Mouse (Mus musculus) thymus, adult 18-20 months (tissue): ENCODE results near the gene Ubr2.

Source experiments
- DNase-seq, 2 experiments: peaks; one replicate each; pipeline ENCODE4 v3.0.0; 2022; ENCODE audit warnings: mixed read lengths in 2 of 2

Gene Ubr2

DNA sequence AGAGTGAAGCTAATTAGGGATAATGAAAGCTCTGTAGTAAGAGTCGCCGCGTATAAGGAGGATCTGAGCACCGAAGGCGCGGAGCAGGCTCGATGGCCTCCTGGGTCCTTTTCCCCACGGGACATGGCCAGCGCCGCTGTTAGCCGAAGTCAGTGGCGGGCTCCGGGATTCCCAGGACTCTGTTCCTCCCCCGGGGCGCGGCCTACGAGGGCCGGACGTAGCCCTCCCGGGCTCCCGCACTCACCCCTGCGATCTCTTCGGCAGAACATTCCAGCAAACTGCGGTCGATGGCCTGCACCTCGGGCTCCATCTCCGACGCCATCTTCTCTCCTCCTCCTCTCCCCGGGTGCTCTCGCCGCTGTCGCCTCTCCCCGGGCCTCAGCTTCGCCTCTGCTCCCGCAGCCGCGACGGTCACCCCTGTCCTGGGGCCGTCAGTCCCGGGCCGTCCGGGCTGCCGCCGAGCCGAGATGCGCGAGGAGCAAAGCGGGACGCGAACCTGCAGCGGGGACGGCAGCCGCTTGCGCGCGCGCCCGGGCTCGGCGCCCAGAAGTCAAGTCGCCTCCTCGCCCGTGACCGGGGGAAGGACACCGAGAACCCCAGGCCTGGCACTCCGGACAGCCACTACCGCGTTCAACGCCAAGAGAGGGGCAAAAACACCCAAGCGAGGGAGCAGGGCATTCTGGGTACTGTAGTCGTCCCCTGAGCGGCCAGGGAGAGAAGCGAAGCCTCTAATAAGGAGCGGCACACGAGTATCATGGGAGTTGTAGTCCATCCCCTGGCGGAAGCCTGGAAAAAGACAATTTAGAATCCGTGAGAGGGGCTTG lies at the start of gene Ubr2:
Ubr2 (minus strand) TSS at position 659 of the 824 bp plus-strand sequence.
- peak; percentile 83 to 90 for DNase-seq

DNA sequence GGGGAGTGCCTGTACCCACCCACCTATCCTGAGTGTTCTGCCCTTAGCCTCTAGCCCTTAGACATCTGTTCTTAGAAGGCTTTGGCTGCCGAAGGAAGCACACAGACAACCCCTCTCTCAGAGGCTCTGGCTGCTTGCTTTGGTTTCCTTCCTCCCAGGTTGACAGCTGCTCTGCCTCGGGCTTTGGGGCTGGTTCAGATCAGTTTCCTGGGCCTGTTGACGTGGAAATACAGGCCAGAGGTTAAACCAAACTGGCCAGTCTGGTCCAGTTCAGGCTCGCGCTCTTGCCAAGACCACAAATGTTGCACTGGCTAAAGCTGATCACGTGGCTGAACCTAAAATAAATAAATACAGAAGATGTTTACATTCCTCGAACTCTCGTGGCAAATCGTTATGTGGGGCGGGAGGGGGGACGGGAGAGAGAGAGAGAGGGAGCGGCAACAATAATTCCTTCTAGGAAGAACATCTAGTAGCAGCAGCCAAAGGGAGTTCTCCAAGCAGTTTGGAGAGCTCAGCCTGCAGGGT lies 49.5 kb upstream of the Ubr2 start:
- DNase-seq = no peak

DNA sequence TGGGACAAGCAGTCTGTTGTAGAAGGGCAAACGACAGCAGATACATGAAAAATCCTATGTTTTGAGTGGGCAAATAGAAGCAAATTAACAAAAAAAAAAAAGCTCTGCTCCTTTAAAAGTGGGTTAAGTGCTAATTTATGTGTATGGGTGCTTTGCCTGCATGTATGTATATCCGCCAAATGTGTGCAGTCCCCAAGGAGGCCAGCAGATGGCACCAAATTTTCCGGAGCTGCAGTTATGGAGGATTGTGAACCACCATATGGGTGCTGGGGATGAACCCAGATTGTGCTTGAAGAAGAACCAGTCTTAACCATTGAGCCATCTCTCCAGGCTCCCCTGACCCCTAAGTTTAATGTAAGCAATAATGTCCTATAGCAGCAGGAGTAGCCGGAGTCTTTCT lies 47.6 kb upstream of the Ubr2 start:
- no peak for DNase-seq

DNA sequence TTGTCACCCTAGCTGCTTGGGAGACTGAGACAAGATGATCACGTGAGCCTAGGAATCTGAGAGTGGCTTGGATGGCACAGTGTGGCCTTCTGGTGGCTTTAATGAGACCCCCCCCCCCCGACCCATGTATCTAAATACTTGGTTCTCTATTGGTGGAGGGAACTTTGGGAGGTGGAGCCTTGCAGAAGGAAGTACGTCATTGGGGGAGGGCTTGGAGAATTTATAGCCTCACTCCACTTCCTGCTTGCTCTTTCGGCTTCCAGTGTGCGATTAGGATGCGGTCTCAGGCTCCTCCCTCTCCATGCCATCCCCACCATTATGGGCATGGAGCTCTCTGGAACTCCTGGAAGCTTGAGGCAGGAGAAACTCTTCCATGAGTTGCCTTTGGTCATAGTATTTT lies 46.1 kb upstream of the Ubr2 start:
- DNase-seq = no peak

DNA sequence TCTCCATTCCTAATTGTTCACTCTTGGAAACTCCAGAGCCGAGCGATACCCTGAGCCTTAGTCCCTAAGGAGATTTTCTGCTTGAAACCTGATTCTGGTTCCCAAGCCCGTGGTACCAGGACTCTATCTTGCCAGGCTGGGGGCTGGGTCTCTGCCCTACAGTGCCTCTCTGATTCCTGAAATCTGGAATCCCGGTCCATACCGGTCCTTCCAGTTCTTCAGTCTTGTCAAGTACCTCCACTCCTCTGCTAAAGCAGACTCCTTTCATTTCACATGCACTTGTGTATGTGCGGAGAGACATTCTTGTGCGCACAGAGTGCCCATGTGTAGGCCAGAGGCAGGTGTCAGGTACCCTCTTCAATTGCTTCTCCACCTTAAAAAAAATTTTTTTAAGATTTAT lies 44.8 kb upstream of the Ubr2 start:
- DNase-seq = no peak

DNA sequence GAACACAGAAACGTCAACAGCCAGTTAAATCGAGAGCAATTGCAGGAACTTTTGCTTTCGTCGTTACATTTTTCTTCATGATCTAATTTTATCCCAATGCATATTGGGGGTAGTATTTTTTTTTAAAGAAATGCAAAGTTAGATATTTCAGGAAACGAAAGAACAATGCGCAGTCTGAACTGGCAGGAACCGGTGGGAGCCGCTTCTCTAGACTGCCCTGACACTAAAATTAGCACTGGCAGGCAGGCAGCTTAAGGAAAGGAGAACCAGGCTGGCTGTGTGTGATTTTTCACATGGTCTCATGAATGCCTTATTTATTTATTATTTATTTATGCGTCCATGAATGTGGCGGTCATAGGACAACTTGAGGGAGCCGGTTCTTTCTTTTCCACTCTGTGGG lies 44.3 kb upstream of the Ubr2 start:
- no peak for DNase-seq

DNA sequence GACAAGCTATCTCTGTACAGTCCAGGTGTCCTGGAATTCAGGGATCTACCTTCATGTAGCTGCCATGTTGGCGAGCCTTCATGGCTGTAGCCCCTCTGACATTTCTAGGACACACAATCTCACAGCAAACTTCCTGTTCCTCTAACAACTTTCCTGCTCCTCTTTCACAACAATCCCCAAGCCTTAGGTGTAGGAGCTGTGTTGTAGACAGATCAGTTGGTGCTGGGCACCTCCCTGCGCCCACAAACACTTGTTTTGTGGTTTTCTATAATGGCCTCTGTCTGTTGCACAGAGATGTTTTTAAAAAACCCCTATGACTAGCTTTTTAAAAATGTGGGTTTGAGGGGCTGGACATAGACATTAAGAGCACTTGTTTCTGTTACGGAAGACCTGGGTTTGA lies 40.3 kb upstream of the Ubr2 start:
- DNase-seq = no peak

DNA sequence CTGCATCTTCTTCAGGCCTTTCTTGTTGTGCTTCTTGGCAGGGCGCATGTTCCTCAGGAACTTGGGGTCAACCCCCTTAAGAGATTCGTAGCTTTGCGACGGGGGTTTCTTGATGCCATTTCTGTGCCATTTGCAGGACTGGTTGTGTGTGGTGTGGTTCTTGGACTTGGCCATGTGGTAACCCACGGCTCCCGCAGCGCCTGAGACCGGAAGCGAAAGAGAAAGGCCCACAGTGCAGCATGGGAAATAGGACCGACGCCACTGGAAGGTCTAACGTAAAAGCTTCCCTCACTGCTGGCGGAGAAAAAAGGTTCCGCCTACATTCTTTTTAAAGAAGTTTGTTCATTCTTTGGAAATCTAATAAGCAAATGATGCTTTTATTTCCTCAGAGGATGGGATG lies 32.5 kb upstream of the Ubr2 start:
- no peak for DNase-seq

DNA sequence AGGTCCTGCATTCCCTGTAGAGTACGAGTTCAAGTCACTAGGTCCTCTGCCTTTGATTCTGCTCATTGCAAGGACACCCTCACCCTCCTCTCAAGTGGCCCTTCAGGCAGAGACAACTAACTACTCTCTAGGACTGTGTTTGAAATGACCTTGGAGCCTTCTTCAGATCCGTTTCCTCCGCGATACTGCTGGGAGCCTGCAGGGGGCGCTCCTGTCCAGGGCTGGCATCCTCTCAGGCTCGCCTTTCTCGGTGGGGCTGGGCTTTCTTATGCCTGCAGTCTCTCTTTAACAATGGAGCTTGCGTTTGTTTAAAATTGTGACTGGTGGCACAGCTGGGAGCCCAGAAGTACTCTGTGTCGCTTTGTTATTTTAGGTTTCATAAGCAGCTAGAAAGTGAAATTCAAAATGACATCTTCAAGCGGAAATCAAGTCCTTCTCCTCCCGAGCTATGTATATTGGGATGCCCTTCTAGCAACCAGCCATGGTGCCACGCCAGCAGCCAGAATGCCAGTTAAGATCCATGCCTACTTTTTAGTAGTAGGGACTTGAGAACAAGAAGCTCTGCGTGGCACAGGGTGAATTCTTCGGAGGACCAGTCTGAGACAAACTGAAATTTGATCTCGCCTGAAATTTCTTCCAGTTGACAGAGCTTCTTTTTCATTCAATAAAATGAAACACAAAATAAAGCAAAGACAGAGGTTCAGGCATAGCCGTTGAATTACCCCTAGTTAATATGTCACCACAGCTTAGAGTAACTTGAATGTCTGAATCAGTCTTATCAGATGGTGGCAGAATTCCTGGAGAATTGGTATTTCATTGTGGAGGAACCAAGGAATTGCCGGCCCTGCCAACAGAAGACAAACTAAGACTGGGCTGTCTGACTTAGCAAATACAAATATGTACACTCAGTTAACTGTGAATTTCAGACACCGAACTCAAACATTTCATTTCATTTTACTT lies 28.8 kb upstream of the Ubr2 start:
- DNase-seq = peak; percentile 40 to 45

DNA sequence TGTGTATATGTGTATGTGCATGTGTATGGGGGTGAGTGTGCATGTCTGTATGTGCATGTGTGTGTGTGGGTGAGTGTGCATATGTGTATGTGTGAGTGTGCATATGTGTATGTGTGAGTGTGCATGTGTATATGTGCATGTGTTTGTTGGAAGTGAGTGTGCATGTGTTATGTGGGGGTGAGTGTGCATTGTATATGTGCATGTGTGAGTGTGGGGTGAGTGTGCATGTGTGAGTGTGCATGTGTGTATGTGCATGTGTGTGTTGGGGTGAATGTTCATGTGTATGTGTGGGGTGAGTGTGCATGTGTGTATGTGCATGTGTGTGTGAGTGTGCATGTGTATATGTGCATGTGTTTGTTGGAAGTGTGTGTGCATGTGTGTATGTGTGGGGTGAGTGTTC lies 24.2 kb upstream of the Ubr2 start:
- no peak for DNase-seq

DNA sequence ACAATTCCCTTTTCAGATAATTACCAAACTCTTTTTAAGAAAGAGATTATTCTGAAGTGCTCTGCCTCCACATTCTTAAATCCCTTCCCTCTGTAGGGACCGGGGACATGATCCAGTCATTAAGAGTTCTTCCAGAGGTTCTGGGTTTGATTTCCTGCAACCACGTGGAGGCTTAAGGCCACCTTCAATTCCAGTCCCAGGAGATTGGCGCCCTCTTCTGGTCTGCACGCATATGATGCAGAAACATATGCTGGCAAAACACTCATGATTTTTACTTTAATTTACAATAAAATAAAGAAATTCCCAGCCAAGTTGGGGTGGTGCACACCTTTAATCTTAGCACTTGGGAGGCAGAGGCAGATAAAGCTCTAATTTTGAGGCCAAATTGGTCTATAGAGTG lies 23.3 kb upstream of the Ubr2 start:
- no peak for DNase-seq

DNA sequence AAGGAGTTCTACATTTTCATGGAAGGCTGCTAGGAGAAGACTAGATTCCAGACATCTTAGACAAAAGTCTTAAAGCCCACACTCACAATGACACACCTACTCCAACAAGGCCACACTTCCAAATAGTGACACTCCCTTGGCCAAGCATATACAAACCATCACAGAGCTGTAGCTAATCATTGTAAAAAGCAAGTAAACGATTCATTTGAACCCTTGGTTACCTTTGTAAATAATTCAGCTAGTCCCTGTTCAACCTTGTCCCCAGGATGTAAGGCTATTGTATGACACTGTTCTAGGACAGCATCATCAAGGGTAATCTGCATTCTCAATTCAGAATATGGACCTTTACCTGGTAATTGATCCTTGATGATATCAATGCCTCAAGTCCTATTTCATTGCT lies 14.4 kb upstream of the Ubr2 start:
- DNase-seq = no peak

DNA sequence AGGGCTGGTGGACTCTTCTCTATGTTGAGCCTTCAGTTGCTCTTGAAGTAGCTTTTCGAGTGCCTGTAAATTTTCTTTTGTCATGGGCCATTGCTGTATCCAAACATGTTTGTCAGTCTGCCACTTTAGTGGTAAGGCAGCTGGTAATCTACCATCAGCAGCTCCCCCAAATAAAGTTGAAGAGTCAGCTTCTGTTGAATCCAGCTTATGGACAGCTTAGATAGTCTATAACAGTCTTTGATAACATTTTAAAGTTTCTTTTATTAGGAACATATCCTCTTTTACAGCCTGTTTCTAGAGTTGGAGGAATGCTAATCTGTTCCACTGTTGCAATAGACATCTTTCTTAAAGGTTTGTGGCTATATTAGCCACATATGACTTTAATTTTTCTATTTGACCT lies 13.0 kb upstream of the Ubr2 start:
- no peak for DNase-seq

DNA sequence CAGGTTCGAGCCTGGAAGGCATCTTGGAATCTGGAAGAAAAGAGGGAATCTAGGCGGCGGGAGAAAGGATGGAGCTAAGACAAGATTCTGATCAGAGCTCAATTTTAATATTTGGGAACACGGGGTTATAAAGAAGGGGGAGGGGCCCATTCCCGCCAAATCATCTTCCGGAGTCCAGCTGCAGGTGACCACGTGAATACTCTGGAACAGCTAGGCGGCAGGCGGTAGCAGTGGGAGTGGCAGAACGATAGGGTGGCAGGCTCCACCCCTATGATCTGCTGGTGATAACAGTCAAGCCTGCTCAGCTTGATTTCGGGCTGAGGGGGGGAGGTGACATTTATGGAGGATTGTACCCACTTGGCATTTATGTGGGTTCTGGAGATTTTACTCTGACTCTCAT lies 2.5 kb upstream of the Ubr2 start:
- DNase-seq = no peak

DNA sequence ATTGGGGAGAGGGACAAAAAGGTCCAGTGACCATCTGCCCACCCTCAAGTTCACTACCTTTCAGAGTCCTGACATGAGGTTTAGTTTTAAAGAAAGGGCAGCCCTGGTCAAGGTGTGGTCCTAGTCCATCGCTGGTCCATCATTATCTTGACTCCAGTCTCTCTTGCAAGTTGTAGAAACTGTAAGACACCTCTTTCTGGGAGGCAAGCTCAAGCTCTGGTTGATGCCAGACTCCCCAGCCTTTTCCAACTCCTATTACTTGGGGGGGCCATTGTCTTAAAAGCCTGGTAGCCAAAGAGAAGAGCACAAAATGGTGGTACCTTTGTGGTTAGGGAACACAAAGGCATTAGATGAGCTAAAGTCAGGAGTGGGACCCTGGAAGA lies 1.3 kb upstream of the Ubr2 start:
- no peak for DNase-seq

DNA sequence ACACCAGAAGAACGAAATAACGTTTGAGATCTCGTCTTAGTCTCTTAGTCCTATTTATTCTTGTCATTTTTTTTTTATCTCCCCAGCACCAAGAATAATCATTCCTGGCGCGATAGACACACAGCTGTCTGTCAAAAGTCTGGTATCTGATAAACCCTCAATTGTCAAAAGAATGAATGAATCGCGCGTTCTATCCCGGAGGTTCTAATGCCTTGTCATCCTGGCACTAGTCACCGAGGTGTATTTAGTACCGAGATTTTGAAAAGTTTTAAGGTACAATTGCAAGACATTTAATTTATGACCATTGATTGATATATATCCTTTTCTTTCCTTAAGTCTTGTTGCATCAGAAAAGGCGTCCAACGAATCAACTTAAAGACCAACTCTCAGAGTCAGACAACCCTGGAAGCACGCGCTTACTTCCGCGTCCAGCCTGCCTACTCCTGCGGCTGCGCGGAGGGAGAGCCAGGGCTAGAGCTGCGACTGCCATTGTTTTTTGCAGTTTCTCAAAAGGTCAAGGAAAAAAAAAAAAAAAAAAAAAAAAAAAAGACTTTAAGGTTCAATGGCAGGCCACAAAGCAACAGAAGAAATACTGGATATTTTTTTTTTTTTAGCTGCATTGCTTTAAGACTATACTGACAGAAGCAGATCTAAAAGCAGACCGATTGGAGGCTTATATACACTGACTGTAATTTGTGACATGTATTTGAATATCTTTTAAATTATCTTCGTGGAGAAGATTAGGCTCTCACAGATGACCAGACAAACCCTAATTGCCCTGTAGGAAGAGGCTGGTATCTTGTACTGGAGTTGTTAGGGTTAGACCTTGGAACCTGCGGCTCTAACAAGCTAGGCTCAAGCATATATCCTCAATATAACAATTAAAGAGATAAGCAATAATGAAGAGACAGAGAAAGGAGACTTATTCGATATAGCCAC lies 635 bp upstream of the Ubr2 start:
- peak; percentile 62 to 69 for DNase-seq

DNA sequence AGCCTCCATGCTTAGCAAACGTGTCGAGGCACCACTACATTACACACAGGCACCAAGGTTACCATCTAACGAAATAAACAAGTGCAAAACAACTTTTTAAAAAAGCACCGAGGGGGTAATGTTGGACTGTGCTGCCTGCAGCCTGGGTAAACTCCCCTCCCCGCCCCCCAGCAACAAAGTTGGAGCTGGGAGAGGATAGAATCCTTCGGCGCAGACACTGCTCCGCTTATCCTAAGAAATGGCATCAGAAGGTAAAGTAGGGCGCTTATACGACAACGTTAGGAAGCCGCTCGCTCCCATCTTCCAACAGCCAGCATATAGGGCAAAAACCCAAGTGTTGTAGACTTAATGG lies 834 bp downstream of the Ubr2 start:
- DNase-seq = peak in 1 of 2 experiments; percentile 14

DNA sequence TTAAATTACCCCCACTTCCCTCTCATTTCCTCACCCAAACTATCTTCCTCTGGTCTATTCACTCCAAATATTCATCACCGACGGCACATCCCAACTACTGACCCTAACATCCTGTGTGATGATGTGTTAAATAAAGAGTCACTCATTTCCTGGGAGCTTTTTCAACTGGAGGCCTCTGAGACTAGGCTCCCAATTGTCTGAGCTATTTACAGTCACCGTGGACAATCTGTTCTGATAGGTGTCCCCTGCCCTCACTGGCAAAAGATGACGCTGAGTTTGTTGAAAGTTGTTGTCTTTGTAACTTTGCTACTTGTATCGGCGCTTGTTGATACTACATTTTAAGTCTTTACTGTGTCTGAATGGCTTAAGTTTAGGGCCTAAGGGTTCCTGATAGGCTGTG lies 1.3 kb downstream of the Ubr2 start:
- DNase-seq = no peak

DNA sequence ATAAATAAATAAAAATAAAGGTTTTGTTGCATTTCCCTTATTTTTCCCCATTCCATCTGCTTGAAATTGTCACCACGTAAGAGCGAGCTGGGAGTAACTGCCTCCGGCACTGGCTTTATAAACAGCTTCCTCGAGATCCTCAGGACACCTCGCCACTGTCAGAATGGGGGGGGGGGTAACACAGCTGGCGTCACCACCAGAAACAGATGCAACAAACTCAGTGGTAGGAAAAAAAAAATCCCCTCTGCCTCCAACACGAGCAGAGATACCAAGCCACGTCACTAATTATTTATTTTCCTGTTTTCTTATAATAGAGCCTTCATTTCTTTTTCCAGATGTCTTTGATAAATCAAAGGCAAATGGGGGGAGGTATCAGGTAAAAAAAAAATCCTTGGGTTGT lies 1.9 kb downstream of the Ubr2 start:
- DNase-seq = no peak

DNA sequence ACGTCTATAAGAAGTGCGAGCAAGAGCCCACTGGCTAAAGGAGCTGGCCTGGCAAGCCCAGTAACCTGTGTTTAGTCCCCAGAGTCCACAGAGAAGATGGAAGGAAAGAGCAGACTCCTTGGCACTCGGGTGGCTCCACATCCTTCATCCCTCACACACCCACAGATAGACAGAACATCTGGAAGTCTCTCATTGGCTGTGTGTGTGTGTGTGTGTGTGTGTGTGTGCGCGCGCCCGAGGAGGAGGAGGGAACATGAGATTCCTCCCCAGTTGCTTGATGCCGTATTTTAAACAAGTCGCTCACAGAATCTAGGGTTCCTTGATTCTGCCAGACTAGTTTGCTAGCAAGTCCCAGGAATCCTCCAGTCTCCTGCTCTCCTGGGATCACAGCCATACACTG lies 3.6 kb downstream of the Ubr2 start:
- no peak for DNase-seq

DNA sequence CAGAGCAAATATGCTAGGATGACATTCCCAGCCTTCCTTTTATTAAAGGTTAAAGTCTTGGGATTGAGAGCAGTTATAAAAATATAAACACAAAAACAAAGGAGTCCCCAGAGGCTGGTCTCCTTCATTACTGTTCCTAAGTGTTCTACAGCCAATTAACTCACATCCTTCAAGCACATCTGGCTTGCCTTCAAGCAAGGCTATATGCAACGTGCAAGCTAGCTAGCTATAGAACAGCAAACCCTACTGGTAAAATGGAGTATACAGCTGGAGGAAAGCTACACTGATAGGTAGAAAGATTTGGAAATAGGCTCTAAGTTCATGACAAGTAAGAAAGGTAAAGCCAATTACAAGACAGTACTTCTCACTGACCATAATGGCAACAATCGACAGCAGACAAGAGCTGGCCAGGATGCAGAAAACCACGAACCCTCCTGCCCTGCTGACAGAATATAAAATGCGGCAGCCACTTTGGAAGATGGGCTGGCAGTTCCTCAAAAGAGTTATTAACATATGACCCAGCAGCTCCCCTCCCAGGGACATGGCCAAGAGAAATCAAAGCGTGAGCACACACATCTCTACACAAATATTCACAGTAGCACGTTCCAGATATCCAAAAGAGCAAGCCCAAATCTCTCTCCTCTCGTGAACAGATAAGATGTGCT lies 4.5 kb downstream of the Ubr2 start:
- no peak for DNase-seq

DNA sequence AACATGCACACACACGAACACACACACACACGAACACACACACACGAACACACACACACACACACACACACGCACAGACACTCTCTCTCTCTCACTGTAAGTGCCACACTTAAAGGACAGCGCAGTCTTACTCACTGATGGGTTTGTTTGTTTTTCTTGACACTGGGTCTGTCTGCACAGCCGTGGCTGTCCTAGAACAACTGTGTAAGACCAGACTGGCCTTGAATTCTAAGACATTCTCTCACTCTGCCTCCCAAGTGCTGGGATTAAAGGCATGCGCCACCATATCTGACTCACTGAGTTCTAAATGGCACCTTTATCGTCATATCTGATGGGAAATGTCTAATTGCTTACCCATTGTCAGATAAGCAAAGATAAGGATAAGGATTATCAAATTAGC lies 7.1 kb downstream of the Ubr2 start:
- no peak for DNase-seq
